Mouse (Mus musculus) CH12.LX (cell line): ENCODE results near the gene Spaar. TPM values are rescaled to one million over a fixed set of nuclear protein-coding genes. Genes with fewer than 3 reads are reported as not detected.

Experiments
- DNase-seq: peaks from one replicate; pipeline ENCODE4 v3.0.0-alpha.2; 2013; ENCODE audit errors: extremely low read depth
- H3K27ac ChIP-seq: 2 replicates; pipeline ENCODE4 v1.5.1; 2012; ENCODE audit warnings: low read depth, mild to moderate bottlenecking, control low read depth, moderate library complexity; ENCODE audit not compliant: insufficient read depth
- H3K27me3 ChIP-seq: replicated peaks from 2 replicates; pipeline ENCODE3; 2012; ENCODE audit warnings: inconsistent platforms
- H3K36me3 ChIP-seq, 2 experiments: replicated peaks in 1 of 2; 2 replicates each; pipeline versions ENCODE3 to v1.6.1; 2012; ENCODE audit warnings: inconsistent platforms in 1 of 2, low read length in 1 of 2, mild to moderate bottlenecking in 1 of 2, mixed read lengths in 1 of 2, moderate library complexity in 1 of 2; ENCODE audit not compliant: control insufficient read depth in 1 of 2, insufficient read depth in 1 of 2
- H3K4me1 ChIP-seq, 2 experiments: 2 replicates each; pipeline ENCODE4 v1.6.1; 2012; ENCODE audit warnings: inconsistent platforms in 1 of 2, moderate library complexity in 1 of 2; ENCODE audit not compliant: insufficient read depth in 2 of 2, control insufficient read depth in 1 of 2
- H3K4me2 ChIP-seq: 2 replicates; pipeline ENCODE4 v1.6.1; 2012; ENCODE audit warnings: low read depth, mild to moderate bottlenecking, control low read depth; ENCODE audit not compliant: poor library complexity, insufficient read depth, severe bottlenecking
- H3K4me3 ChIP-seq, 3 experiments: fragments of 150-350 bp in 1 of 3; sonication (generic) in 1 of 3; replicated peaks in 1 of 3; 2 replicates each; pipeline versions ENCODE3 to v1.5.1; 2011 to 2012; ENCODE audit warnings: low read depth in 2 of 3, low read length in 2 of 3, mild to moderate bottlenecking in 2 of 3, moderate library complexity in 2 of 3, control low read depth in 1 of 3, improper control_type of control experiment in 1 of 3, inconsistent platforms in 1 of 3, mixed read lengths in 1 of 3; ENCODE audit not compliant: poor library complexity in 1 of 3
- H3K79me2 ChIP-seq: replicated peaks from 2 replicates; pipeline ENCODE4 v1.6.1; 2012; ENCODE audit warnings: mild to moderate bottlenecking, moderate library complexity; ENCODE audit not compliant: control insufficient read depth, poor library complexity, insufficient read depth, severe bottlenecking; ENCODE audit errors: extremely low read depth
- H3K9ac ChIP-seq: 2 replicates; pipeline ENCODE4 v1.6.1; 2012; ENCODE audit warnings: low read depth, mild to moderate bottlenecking, control low read depth, moderate library complexity; ENCODE audit not compliant: insufficient read depth
- H3K9me3 ChIP-seq: replicated peaks from 2 replicates; pipeline ENCODE3; 2012; ENCODE audit warnings: low read length, inconsistent platforms, mixed read lengths
- BHLHE40 ChIP-seq: IDR thresholded peaks from 2 replicates; pipeline ENCODE4 v1.6.1; 2011; ENCODE audit warnings: mild to moderate bottlenecking, low read depth, low read length, improper control_type of control experiment
- CHD1 ChIP-seq: IDR thresholded peaks from 2 replicates; pipeline ENCODE4 v1.6.1; 2012; ENCODE audit warnings: low read depth, low read length, improper control_type of control experiment, inconsistent platforms
- CHD2 ChIP-seq: IDR thresholded peaks from 2 replicates; pipeline ENCODE4 v1.6.1; 2011; ENCODE audit warnings: low read length, improper control_type of control experiment
- CTCF ChIP-seq, 2 experiments: IDR thresholded peaks in 1 of 2; conservative IDR thresholded peaks in 1 of 2; 2 replicates each; pipeline ENCODE4 v1.5.1; 2011 to 2012; ENCODE audit warnings: low read depth in 2 of 2, low read length in 2 of 2, improper control_type of control experiment in 1 of 2, inconsistent platforms in 1 of 2, mild to moderate bottlenecking in 1 of 2, moderate library complexity in 1 of 2
- ELF1 ChIP-seq: IDR thresholded peaks from 2 replicates; pipeline ENCODE4 v1.6.1; 2014; ENCODE audit warnings: low read depth, mild to moderate bottlenecking, inconsistent platforms, low read length, improper control_type of control experiment
- EP300 ChIP-seq: IDR thresholded peaks from 2 replicates; pipeline ENCODE4 v1.6.1; 2011; ENCODE audit warnings: low read length, improper control_type of control experiment
- ETS1 ChIP-seq: conservative IDR thresholded peaks from 2 replicates; pipeline ENCODE4 v1.6.1; 2012; ENCODE audit warnings: low read depth, mild to moderate bottlenecking, inconsistent platforms, low read length, improper control_type of control experiment, moderate library complexity
- GABPA ChIP-seq: IDR thresholded peaks from 2 replicates; pipeline ENCODE4 v1.6.1; 2012; ENCODE audit warnings: low read depth, low read length, improper control_type of control experiment, inconsistent platforms; ENCODE audit not compliant: insufficient replicate concordance
- HCFC1 ChIP-seq: IDR thresholded peaks from 2 replicates; pipeline ENCODE4 v1.6.1; 2012; ENCODE audit warnings: low read depth, mild to moderate bottlenecking, inconsistent platforms, low read length, improper control_type of control experiment
- IRF4 ChIP-seq: IDR thresholded peaks from 2 replicates; pipeline ENCODE4 v1.6.1; 2014; ENCODE audit warnings: low read depth, mild to moderate bottlenecking, inconsistent platforms, low read length, improper control_type of control experiment
- JUND ChIP-seq: conservative IDR thresholded peaks from 2 replicates; pipeline ENCODE4 v1.6.1; 2011; ENCODE audit warnings: low read depth, low read length, improper control_type of control experiment
- MAFK ChIP-seq: IDR thresholded peaks from 2 replicates; pipeline ENCODE4 v1.6.1; 2011; ENCODE audit warnings: low read length, improper control_type of control experiment; ENCODE audit not compliant: insufficient replicate concordance
- MAX ChIP-seq: IDR thresholded peaks from 2 replicates; pipeline ENCODE4 v1.6.1; 2011; ENCODE audit warnings: low read length, improper control_type of control experiment
- MAZ ChIP-seq: IDR thresholded peaks from 2 replicates; pipeline ENCODE4 v1.6.1; 2012; ENCODE audit warnings: low read depth, mild to moderate bottlenecking, inconsistent platforms, low read length, improper control_type of control experiment, moderate library complexity
- MEF2A ChIP-seq: IDR thresholded peaks from 2 replicates; pipeline ENCODE4 v1.6.1; 2014; ENCODE audit warnings: low read depth, mild to moderate bottlenecking, inconsistent platforms, low read length, improper control_type of control experiment, borderline replicate concordance
- NELFE ChIP-seq: IDR thresholded peaks from 2 replicates; pipeline ENCODE4 v1.6.1; 2011; ENCODE audit warnings: low read depth, low read length, improper control_type of control experiment
- PAX5 ChIP-seq: IDR thresholded peaks from 2 replicates; pipeline ENCODE4 v1.6.1; 2012; ENCODE audit warnings: low read length, inconsistent platforms, mixed read lengths
- POLR2A ChIP-seq: IDR thresholded peaks from 2 replicates; pipeline ENCODE4 v1.6.1; 2011; ENCODE audit warnings: low read depth, mild to moderate bottlenecking, improper control_type of control experiment, low read length
- POLR2AphosphoS2 ChIP-seq: IDR thresholded peaks from 2 replicates; pipeline ENCODE4 v1.6.1; 2011; ENCODE audit warnings: low read depth, low read length, improper control_type of control experiment
- RAD21 ChIP-seq: IDR thresholded peaks from 2 replicates; pipeline ENCODE4 v1.6.1; 2011; ENCODE audit warnings: low read depth, mild to moderate bottlenecking, low read length, improper control_type of control experiment, moderate library complexity
- RCOR1 ChIP-seq: conservative IDR thresholded peaks from 2 replicates; pipeline ENCODE4 v1.6.1; 2012; ENCODE audit warnings: low read depth, mild to moderate bottlenecking, inconsistent platforms, low read length, improper control_type of control experiment
- SMC3 ChIP-seq: IDR thresholded peaks from 2 replicates; pipeline ENCODE4 v1.6.1; 2011; ENCODE audit warnings: low read depth, low read length, improper control_type of control experiment
- TBP ChIP-seq: conservative IDR thresholded peaks from 2 replicates; pipeline ENCODE4 v1.6.1; 2011; ENCODE audit warnings: low read depth, low read length, improper control_type of control experiment
- TCF12 ChIP-seq: IDR thresholded peaks from 2 replicates; pipeline ENCODE4 v1.6.1; 2014; ENCODE audit warnings: low read depth, mild to moderate bottlenecking, inconsistent platforms, low read length, improper control_type of control experiment
- UBTF ChIP-seq: IDR thresholded peaks from 2 replicates; pipeline ENCODE4 v1.6.1; 2012; ENCODE audit warnings: low read depth, mild to moderate bottlenecking, inconsistent platforms, low read length, improper control_type of control experiment, moderate library complexity
- ZC3H11A ChIP-seq: IDR thresholded peaks from 2 replicates; pipeline ENCODE4 v1.6.1; 2012; ENCODE audit warnings: low read depth, mild to moderate bottlenecking, inconsistent platforms, low read length, improper control_type of control experiment
- ZKSCAN1 ChIP-seq: IDR thresholded peaks from 2 replicates; pipeline ENCODE4 v1.6.1; 2012; ENCODE audit warnings: low read depth, inconsistent platforms, low read length, improper control_type of control experiment, borderline replicate concordance
- ZMIZ1 ChIP-seq: IDR thresholded peaks from 2 replicates; pipeline ENCODE4 v1.6.1; 2012; ENCODE audit warnings: low read depth, mild to moderate bottlenecking, inconsistent platforms, low read length, improper control_type of control experiment
- dilution Hi-C: fragments of 300-500 bp; cut with MboI; formaldehyde crosslinking; loops from 2 replicates; pipeline ENCODE4 v1.14.3; 2020; ENCODE audit warnings: low sequenced_read_pairs; ENCODE audit not compliant: extremely low pct_unique_long_range_greater_than_20kb, extremely low pct_ligation_motif_present
- in situ Hi-C: fragments of 300-500 bp; cut with MboI; formaldehyde crosslinking; loops from 3 replicates; pipeline ENCODE4 v1.14.3; 2019; ENCODE audit warnings: low sequenced_read_pairs, low pct_ligation_motif_present, low pct_unique_long_range_greater_than_20kb, mixed read lengths
- polyA plus RNA-seq: library from polyadenylated mRNA; unstranded; fragments of >175 nt; gene quantifications from 2 replicates; pipeline ENCODE4 v1.2.1, GENCODE M21; 2012; ENCODE audit warnings: low read depth; ENCODE audit not compliant: insufficient read length
- total RNA-seq, 2 experiments: library from RNA; depleted of rRNA; stranded (reverse); fragments of 300-350 nt in 1 of 2; fragments of >200 nt in 1 of 2; gene quantifications; 2 replicates each; pipeline ENCODE4 v1.2.3; 2012 to 2014

The Spaar gene
- total and polyA plus RNA-seq, 3 experiments = not detected

GRCm38 (mm10) chr4:43709869-43710268, 20.0 kb upstream of the Spaar start, which contains the start of gene Olfr71:
TSS of gene Olfr71 (minus strand) at chr4:43710255.
- dilution Hi-C loops (no loop called here), in situ Hi-C loops (loop anchor here (10.0 kb wide), 1 partner anchor 85 kb away; no protein-coding TSS in a partner anchor)
- H3K36me3 ChIP-seq = no peaks in the 10 kb centered on the region
- H3K4me2 ChIP-seq = no peak within 1 kb of the TSS
- no peak within 1 kb of the TSS for H3K9ac ChIP-seq
- H3K27me3 ChIP-seq = peaks cover 87% of the 10 kb centered on the region
- no peaks in the 10 kb centered on the region for H3K9me3 ChIP-seq
- no peak for DNase-seq
- no peaks in the 10 kb centered on the region for H3K79me2 ChIP-seq
- H3K27ac ChIP-seq = no peak within 1 kb of the TSS
- H3K4me3 ChIP-seq = no peak within 1 kb of the TSS
- no peaks in the 10 kb centered on the region for H3K4me1 ChIP-seq
- TF ChIP-seq TCF12 (no peak), POLR2A (no peak), TBP (no peak), HCFC1 (no peak), MAX (no peak), ZMIZ1 (no peak), RAD21 (no peak), JUND (no peak), IRF4 (no peak), ZC3H11A (no peak), UBTF (no peak), POLR2AphosphoS2 (no peak)

DNA sequence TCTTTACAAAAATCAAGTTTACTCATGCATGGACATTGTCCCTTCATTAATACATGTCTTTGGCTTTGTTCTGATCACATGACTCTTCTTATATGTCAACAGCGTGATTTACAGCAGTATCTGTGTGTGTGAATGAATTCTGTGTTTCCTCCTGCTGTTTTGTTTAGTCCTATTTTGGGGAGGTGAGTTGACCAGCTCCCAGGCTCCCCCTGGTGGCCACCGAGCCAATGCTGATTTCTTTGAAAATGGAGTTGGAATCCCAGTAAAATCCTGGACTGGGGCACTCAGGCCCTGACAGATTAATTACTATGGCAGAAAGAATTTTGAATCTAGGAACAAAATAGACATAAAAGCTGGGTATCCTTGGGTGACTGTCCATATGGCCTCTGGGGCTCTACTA, 18.0 kb upstream of the Spaar start:
- Histone ChIP-seq H3K36me3 (no peaks in the 10 kb centered on the region), H3K4me1 (no peaks in the 10 kb centered on the region), H3K9ac (no peak overlapping the region), H3K4me2 (no peak overlapping the region)
- dilution Hi-C loops = no loop called here
- peak; percentile 45 for DNase-seq
- TF ChIP-seq MEF2A (peak; percentile 65; the same call in 1 of the 2 replicates), TCF12 (no peak), GABPA (no peak), POLR2A (no peak), CHD2 (no peak), MAX (no peak), SMC3 (peak; percentile 96), CTCF (conservative IDR thresholded peaks at IDR 0.05 in 1 of 2, IDR thresholded peaks at IDR 0.05 in 1 of 2; ENCODE audit: low read depth in 2 of 2, low read length in 2 of 2) (peak; percentile 77 to 93), NELFE (no peak), CHD1 (no peak), BHLHE40 (no peak), MAFK (no peak), ZKSCAN1 (no peak), ELF1 (no peak), MAZ (no peak), EP300 (no peak), RAD21 (peak; percentile 67), PAX5 (no peak), ZC3H11A (peak; percentile 53), ETS1 (no peak), RCOR1 (no peak)
- TF ChIP-seq, all 38 proteins: peak for 5
- Histone ChIP-seq H3K27ac (no peak overlapping the region), H3K4me3 (no peak overlapping the region), H3K27me3 (peaks cover 87% of the 10 kb centered on the region), H3K79me2 (no peaks in the 10 kb centered on the region), H3K9me3 (no peaks in the 10 kb centered on the region)
- in situ Hi-C loops = loop anchor here (10.0 kb wide), 1 partner anchor 87 kb away; no protein-coding TSS in a partner anchor
